Mouse (Mus musculus): ENCODE measurements around the gene Tmem253.

The Tmem253 gene

GRCm38 (mm10) chr14:52008321-52009203 is 6.9 kb upstream of the Tmem253 start:
- peak; percentile 96 for DNase-seq

GRCm38 (mm10) chr14:52009361-52009760 is 6.1 kb upstream of the Tmem253 start:
- no peak for DNase-seq

- no peak for DNase-seq
Observed at GRCm38 (mm10) chr14:52009841-52010240, 5.6 kb upstream of the Tmem253 start.

- DNase-seq = peak; percentile 76 to 82
Observed at GRCm38 (mm10) chr14:52010446-52011111, 4.9 kb upstream of the Tmem253 start.

GRCm38 (mm10) chr14:52011683-52012082 is 3.8 kb upstream of the Tmem253 start:
- DNase-seq = no peak

- peak; percentile 85 to 89 for DNase-seq
Observed at GRCm38 (mm10) chr14:52012085-52012484, 3.4 kb upstream of the Tmem253 start.

- DNase-seq = peak; percentile 37 to 64
Observed at GRCm38 (mm10) chr14:52012553-52012952, 2.9 kb upstream of the Tmem253 start.

- DNase-seq = no peak
Observed at GRCm38 (mm10) chr14:52013021-52013610, 2.3 kb upstream of the Tmem253 start.

GRCm38 (mm10) chr14:52013771-52014219 is 1.7 kb upstream of the Tmem253 start:
- DNase-seq = peak; percentile 75 to 81

GRCm38 (mm10) chr14:52014271-52014760 is 1.1 kb upstream of the Tmem253 start:
- DNase-seq = peak in 1 of 2 experiments; percentile 67

GRCm38 (mm10) chr14:52014761-52015311 is 622 bp upstream of the Tmem253 start:
- DNase-seq = peak; percentile 73 to 81

GRCm38 (mm10) chr14:52016625-52017405 is 1.4 kb downstream of the Tmem253 start:
- DNase-seq = peak in 1 of 2 experiments; percentile 47

- peak in 1 of 2 experiments; percentile 21 for DNase-seq
Observed at GRCm38 (mm10) chr14:52017662-52018061, 2.2 kb downstream of the Tmem253 start.

GRCm38 (mm10) chr14:52018248-52019050 is 3.0 kb downstream of the Tmem253 start:
- peak in 1 of 2 experiments; percentile 44 for DNase-seq

GRCm38 (mm10) chr14:52019051-52019589 is 3.7 kb downstream of the Tmem253 start:
- DNase-seq = no peak

GRCm38 (mm10) chr14:52019590-52020340 is 4.3 kb downstream of the Tmem253 start:
- peak; percentile 99 for DNase-seq

GRCm38 (mm10) chr14:52020486-52021137 is 5.2 kb downstream of the Tmem253 start, which contains the start of gene Zfp219:
Zfp219 (minus strand) TSS chr14:52020733.
- peak in 1 of 2 experiments; percentile 73 for DNase-seq

GRCm38 (mm10) chr14:52021138-52021529 is 5.7 kb downstream of the Tmem253 start:
- DNase-seq = no peak

GRCm38 (mm10) chr14:52021568-52022212 is 6.2 kb downstream of the Tmem253 start:
- no peak for DNase-seq
